Comparison of ENCODE assay signal across 19 mouse cellular contexts in genomic region chr11:101807266-101807665, GRCm38 (mm10). TPM values are rescaled to one million over a fixed set of nuclear protein-coding genes. Genes with fewer than 3 reads are reported as not detected.
DNase-seq lines count a peak whose midpoint lies in the region; ATAC-seq and TF ChIP-seq lines count a peak whose summit lies in the region.
"Had no signal": no experiment of that assay in that cellular context is flagged by ENCODE, and none has a peak within 500 bp of the region (broad histone marks: within the 10 kb centered on the region; RNA-seq: fewer than 3 reads in every experiment).

No protein-coding gene starts in this region.

- no peak for ATAC-seq in embryonic facial prominence, embryonic 15.5 days (ENCODE audit: insufficient number of reproducible peaks, low FRiP score, low TSS enrichment, low read depth)
- ATAC-seq in midbrain, postnatal 0 days (ENCODE audit: low FRiP score), result no peak
- ATAC-seq: liver, postnatal 0 days; midbrain, embryonic 16.5 days had no signal

- peaks cover 25% of the 10 kb centered on the region for H3K4me1 ChIP-seq in E14TG2a.4 (replicated peaks; ENCODE audit: low read depth, low read length)
- peaks cover 15% of the 10 kb centered on the region for H3K4me1 ChIP-seq in embryonic facial prominence, embryonic 15.5 days
- no peaks in the 10 kb centered on the region for H3K4me1 ChIP-seq in midbrain, postnatal 0 days (ENCODE audit: insufficient read depth, low read length)
- H3K4me1 ChIP-seq: heart, embryonic 12.5 days had no signal

- peak; percentile 35 to 44 for DNase-seq in left cerebral cortex, adult 18-20 months (ENCODE audit: low spot score in 2 of 2)
- no peak for DNase-seq in left cerebral cortex, adult 11 months (ENCODE audit: low spot score)
- peak; percentile 97 for DNase-seq in 3T3-L1 (ENCODE audit: low read depth, low spot score)
- DNase-seq in gastrocnemius, postnatal 14 days, result no peak
- DNase-seq in midbrain, postnatal 0 days (ENCODE audit: low spot score), result no peak
- DNase-seq: adrenal gland, postnatal 36 days; cerebellum, postnatal 10 days; heart, postnatal 36 days; kidney, adult 11 months; liver; liver, postnatal 0 days had no signal

- H3K4me2 ChIP-seq in embryonic facial prominence, embryonic 15.5 days (replicated peaks), result peak overlapping the region; percentile 29; the same call in 1 of the 2 replicates
- no peak overlapping the region for H3K4me2 ChIP-seq in midbrain, postnatal 0 days (ENCODE audit: low read depth, low read length, poor library complexity, severe bottlenecking)
- H3K4me2 ChIP-seq: heart, embryonic 12.5 days; hindbrain, embryonic 15.5 days had no signal

- peak overlapping the region; percentile 39 for H3K27ac ChIP-seq in embryonic facial prominence, embryonic 15.5 days (replicated peaks)
- no peak overlapping the region for H3K27ac ChIP-seq in midbrain, postnatal 0 days (ENCODE audit: low read depth, low read length)
- H3K27ac ChIP-seq: hindbrain, embryonic 15.5 days; kidney, postnatal 0 days had no signal

- H3K9me3 ChIP-seq in E14TG2a.4 (ENCODE audit: low read length), result no peaks in the 10 kb centered on the region
- H3K9me3 ChIP-seq in embryonic facial prominence, embryonic 15.5 days (replicated peaks), result no peaks in the 10 kb centered on the region
- no peaks in the 10 kb centered on the region for H3K9me3 ChIP-seq in midbrain, postnatal 0 days (ENCODE audit: low read length)
- H3K9me3 ChIP-seq: hindbrain, embryonic 15.5 days had no signal

- H3K9ac ChIP-seq in embryonic facial prominence, embryonic 15.5 days, result no peak overlapping the region
- no peak overlapping the region for H3K9ac ChIP-seq in midbrain, postnatal 0 days (replicated peaks; ENCODE audit: low read length, poor library complexity, severe bottlenecking)
- H3K9ac ChIP-seq: heart, embryonic 12.5 days; hindbrain, embryonic 15.5 days; liver, postnatal 0 days had no signal

- H3K36me3 ChIP-seq in E14TG2a.4 (ENCODE audit: insufficient read depth, low read length), result no peaks in the 10 kb centered on the region
- H3K36me3 ChIP-seq in embryonic facial prominence, embryonic 15.5 days, result no peaks in the 10 kb centered on the region
- no peaks in the 10 kb centered on the region for H3K36me3 ChIP-seq in midbrain, postnatal 0 days (ENCODE audit: insufficient read depth, low read length)
- H3K36me3 ChIP-seq: heart, embryonic 12.5 days; hindbrain, embryonic 15.5 days had no signal

- 53% methylated on average over 10 of the region's 10 CpGs for WGBS in embryonic facial prominence, embryonic 15.5 days
- WGBS in midbrain, postnatal 0 days, result 84% methylated on average over 10 of the region's 10 CpGs

- TF ChIP-seq CTCF in E14TG2a.4 (conservative IDR thresholded peaks at IDR 0.05; ENCODE audit: low read length), result no peak
- no peak for TF ChIP-seq CTCF in midbrain, postnatal 0 days (IDR thresholded peaks at IDR 0.05)

- peaks cover 34% of the 10 kb centered on the region for H3K27me3 ChIP-seq in E14TG2a.4 (ENCODE audit: insufficient read depth, low read length)
- peaks cover 3% of the 10 kb centered on the region; the same call in 1 of the 2 replicates for H3K27me3 ChIP-seq in embryonic facial prominence, embryonic 15.5 days
- H3K27me3 ChIP-seq in midbrain, postnatal 0 days (ENCODE audit: insufficient read depth, low read length), result 0 out of 2 replicates have a peak, but pooled peaks cover 3% of the 10 kb centered on the region
- H3K27me3 ChIP-seq: hindbrain, embryonic 15.5 days had no signal

- 0 out of 2 replicates have a peak overlapping the region, but pooled peaks have one; percentile 7 for H3K4me3 ChIP-seq in E14TG2a.4 (replicated peaks; ENCODE audit: low read length)
- no peak overlapping the region for H3K4me3 ChIP-seq in embryonic facial prominence, embryonic 15.5 days (replicated peaks)
- H3K4me3 ChIP-seq in midbrain, postnatal 0 days (ENCODE audit: low read depth, low read length), result no peak overlapping the region
- H3K4me3 ChIP-seq: heart, embryonic 12.5 days; hindbrain, embryonic 15.5 days had no signal

- intact Hi-C loops in gastrocnemius, postnatal 14 days (cut with DNase I; ENCODE audit: low total_unique reads), result no loop called here

RNA-seq across cellular contexts. Expression of gene Etv4, which starts 22.1 kb away (rescaled TPM):
- 10 to 100 TPM; 11.5 to 15.1 TPM for total RNA-seq in left cerebral cortex, adult 18-20 months (2021)
- 11.1 and 15.1 TPM in 2 replicates for polyA plus RNA-seq in embryonic facial prominence, embryonic 15.5 days (2015; fragmentation: Nextera tagmentation; extraction: Ambion mirVana)
- 1 to 10 TPM; 4.1 to 4.9 TPM for total RNA-seq in gastrocnemius, postnatal 14 days (2021)
- total RNA-seq in midbrain, postnatal 0 days (2014; rRNA removed), result 25.6 and 30.4 TPM in 2 replicates
- polyA plus RNA-seq in midbrain, postnatal 0 days (2015; fragmentation: Nextera tagmentation; extraction: Ambion mirVana), result 18.4 and 18.5 TPM in 2 replicates
- total RNA-seq: granulocyte monocyte progenitor cell, adult 5-6 weeks; megakaryocyte-erythroid progenitor cell, adult 5-6 weeks had no signal

Comparison
In these comparisons a context has a peak if more than half of its experiments do, and no peak if none do; other contexts are left out.
1. DNase-seq: peak in left cerebral cortex, adult 18-20 months (2 of 2) and 3T3-L1 (single experiment); none in left cerebral cortex, adult 11 months (single experiment), gastrocnemius, postnatal 14 days (single experiment) and midbrain, postnatal 0 days (single experiment).